Mouse (Mus musculus) lung, embryonic 14.5 days (tissue): ENCODE data around the gene Syt3. TPM values are rescaled to one million over a fixed set of nuclear protein-coding genes. Genes with fewer than 3 reads are reported as not detected.

Source experiments
- ATAC-seq: fragments of 200-750 bp; cut with Nextera tagmentation; 2 replicates; pipeline ENCODE4 v1.8.0; 2017; ENCODE audit warnings: mild to moderate bottlenecking, moderate TSS enrichment, moderate library complexity; ENCODE audit not compliant: insufficient read depth
- DNase-seq: peaks from one replicate; pipeline ENCODE4 v3.0.0-alpha.2; 2015
- H3K27ac ChIP-seq: fragments of 300-500 bp; sonication (generic); 2 replicates; pipeline ENCODE4 v1.5.1; 2014; ENCODE audit warnings: low read depth, mild to moderate bottlenecking, moderate library complexity
- H3K27me3 ChIP-seq: fragments of 300-500 bp; sonication (generic); 2 replicates; pipeline ENCODE4 v1.6.1; 2014; ENCODE audit warnings: low read length, control low read depth; ENCODE audit not compliant: insufficient read depth
- H3K36me3 ChIP-seq: fragments of 300-500 bp; sonication (generic); 2 replicates; pipeline ENCODE4 v1.6.1; 2014; ENCODE audit warnings: control low read depth; ENCODE audit not compliant: insufficient read depth
- H3K4me1 ChIP-seq: fragments of 300-500 bp; sonication (generic); 2 replicates; pipeline ENCODE4 v1.6.1; 2014; ENCODE audit warnings: antibody characterized with exemption, control low read depth; ENCODE audit not compliant: insufficient read depth
- H3K4me2 ChIP-seq: fragments of 300-500 bp; sonication (generic); 2 replicates; pipeline ENCODE4 v1.6.1; 2014; ENCODE audit warnings: mild to moderate bottlenecking
- H3K4me3 ChIP-seq: fragments of 300-500 bp; sonication (generic); 2 replicates; pipeline ENCODE4 v1.5.1; 2014; ENCODE audit warnings: low read depth, low read length
- H3K9ac ChIP-seq: fragments of 300-500 bp; sonication (generic); 2 replicates; pipeline ENCODE4 v1.6.1; 2014
- H3K9me3 ChIP-seq: fragments of 300-500 bp; sonication (generic); 2 replicates; pipeline ENCODE4 v1.6.1; 2016; ENCODE audit warnings: low read depth, low read length, control low read depth
- CTCF ChIP-seq: IDR thresholded peaks from 2 replicates; pipeline ENCODE4 v1.5.1; 2016; ENCODE audit warnings: antibody characterized with exemption, low read depth
- WGBS: fragments of 180-500 bp; shearing (Covaris S2); extraction: QIAGEN DNeasy Blood & Tissue Kit; methylation state at CpG from one replicate; pipeline ENCODE4 v1.1.7; 2014; 5-methylcytosine and 5-hydroxymethylcytosine counted together
- polyA plus RNA-seq: library from polyadenylated mRNA; unstranded; fragments of >200 nt; fragmentation: Nextera tagmentation; extraction: Ambion mirVana; gene quantifications from 2 replicates; pipeline ENCODE4 v1.2.1, GENCODE M21; 2014

Syt3 gene
- polyA plus RNA-seq, 1 experiment from 2014 or later: 2.0 TPM

DNA sequence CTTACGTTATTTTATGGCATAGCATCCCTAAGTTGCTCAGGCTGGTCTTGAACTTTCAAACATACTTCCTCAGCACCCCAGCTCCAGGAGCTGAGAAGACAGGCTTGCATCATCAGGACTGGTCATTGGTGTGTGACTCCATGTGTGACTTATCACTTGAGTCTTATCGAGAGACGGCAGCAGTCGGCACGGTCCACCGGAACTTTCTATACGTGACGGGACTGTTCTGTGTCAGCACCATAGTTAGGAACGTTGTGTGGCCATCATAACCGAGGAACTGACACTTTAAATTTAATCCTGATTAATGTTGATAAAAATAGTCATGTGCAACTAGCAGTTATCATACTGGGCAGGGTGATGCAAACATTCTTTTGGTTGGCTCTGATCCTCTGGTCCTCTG is 42.8 kb upstream of the Syt3 start:
- H3K9ac ChIP-seq: no peak overlapping the region
- no peaks in the 10 kb centered on the region for H3K36me3 ChIP-seq
- no peaks in the 10 kb centered on the region for H3K9me3 ChIP-seq
- no peak overlapping the region for H3K4me3 ChIP-seq
- no peak overlapping the region for H3K27ac ChIP-seq
- DNase-seq: no peak
- TF ChIP-seq CTCF: no peak
- 72% methylated on average over 10 of the region's 10 CpGs for WGBS
- H3K4me1 ChIP-seq: no peaks in the 10 kb centered on the region
- H3K27me3 ChIP-seq: peaks cover 30% of the 10 kb centered on the region
- no peak for ATAC-seq
- no peak overlapping the region for H3K4me2 ChIP-seq

DNA sequence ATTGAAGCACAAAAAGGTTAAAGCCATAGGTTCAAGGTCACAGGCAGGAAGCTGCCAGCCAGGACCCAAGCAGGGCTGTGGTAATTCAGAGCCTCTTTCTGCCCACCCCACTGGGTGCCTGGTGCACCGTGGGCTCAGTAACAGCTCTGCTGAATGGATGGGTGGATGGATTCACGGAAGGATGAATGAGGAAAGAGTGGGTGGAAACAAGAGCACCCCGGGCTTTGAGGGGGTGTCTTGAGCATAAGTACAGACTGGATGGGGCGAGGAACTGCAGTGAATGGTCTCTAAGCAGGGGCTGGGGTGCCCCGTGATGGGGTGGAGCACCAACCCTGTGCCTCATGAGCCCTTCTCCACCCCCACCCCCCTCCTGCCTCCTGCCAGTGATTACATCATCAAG is 42.2 kb upstream of the Syt3 start:
- H3K4me3 ChIP-seq: no peak overlapping the region
- no peaks in the 10 kb centered on the region for H3K36me3 ChIP-seq
- no peak for DNase-seq
- H3K9me3 ChIP-seq: no peaks in the 10 kb centered on the region
- peaks cover 24% of the 10 kb centered on the region for H3K27me3 ChIP-seq
- H3K9ac ChIP-seq: no peak overlapping the region
- no peaks in the 10 kb centered on the region for H3K4me1 ChIP-seq
- WGBS: 49% methylated on average over 5 of the region's 5 CpGs
- no peak for ATAC-seq
- no peak overlapping the region for H3K4me2 ChIP-seq
- no peak for TF ChIP-seq CTCF
- H3K27ac ChIP-seq: no peak overlapping the region

DNA sequence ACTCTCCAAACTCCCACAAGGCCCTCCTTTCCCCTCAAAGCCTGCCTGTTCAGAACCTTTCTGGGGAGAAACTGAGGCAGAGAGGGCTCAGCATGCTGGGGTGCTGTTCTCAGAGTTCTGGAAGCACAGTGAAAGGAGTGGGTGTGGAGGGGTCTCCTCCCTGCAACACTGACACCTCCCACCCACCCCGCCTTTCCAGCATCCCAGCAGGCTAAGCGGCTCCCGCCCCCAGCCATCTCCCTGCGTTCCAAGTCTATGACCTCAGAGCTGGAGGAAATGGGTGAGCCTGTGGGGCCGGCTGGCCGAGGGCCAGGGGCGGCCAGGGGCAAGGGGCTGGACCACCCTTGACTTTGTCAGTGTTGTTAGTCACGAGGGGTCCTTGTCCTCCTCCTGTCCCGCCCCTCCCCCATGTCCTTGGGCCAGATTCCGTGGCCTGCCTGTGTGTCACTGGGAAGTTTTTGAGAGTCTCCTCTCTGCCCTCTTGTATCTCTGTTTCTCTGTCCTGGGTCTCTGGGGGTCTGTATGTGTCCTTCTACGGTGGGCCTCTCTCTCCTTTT is 40.4 kb upstream of the Syt3 start:
- H3K4me2 ChIP-seq: no peak overlapping the region
- no peaks in the 10 kb centered on the region for H3K36me3 ChIP-seq
- H3K27ac ChIP-seq: no peak overlapping the region
- no peaks in the 10 kb centered on the region for H3K4me1 ChIP-seq
- TF ChIP-seq CTCF: no peak
- 14% methylated on average over 9 of the region's 11 CpGs for WGBS
- no peak overlapping the region for H3K4me3 ChIP-seq
- DNase-seq (peak; percentile 35), ATAC-seq (no peak; the same call in 1 of the 2 replicates)
- peaks cover 6% of the 10 kb centered on the region; the same call in 1 of the 2 replicates for H3K27me3 ChIP-seq
- H3K9me3 ChIP-seq: no peaks in the 10 kb centered on the region
- H3K9ac ChIP-seq: no peak overlapping the region

DNA sequence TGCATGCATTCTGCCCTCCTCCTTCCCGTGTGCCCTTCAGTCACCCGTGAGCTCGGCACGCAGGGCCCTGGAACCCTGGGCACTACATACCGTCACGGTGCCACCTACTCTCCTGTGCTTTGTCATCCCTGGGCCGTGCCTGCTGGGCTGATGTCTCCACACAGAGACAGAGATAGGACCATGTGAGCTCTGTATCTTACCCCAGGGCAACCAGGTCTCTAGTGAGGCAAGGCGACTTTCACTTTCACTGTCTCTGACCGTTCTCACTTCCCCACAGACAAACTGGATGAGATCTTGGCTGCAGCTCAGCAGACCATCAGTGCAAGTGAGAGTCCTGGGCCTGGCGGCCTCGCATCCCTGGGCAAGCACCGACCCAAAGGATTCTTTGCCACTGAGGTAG is 39.3 kb upstream of the Syt3 start:
- no peak for ATAC-seq

DNA sequence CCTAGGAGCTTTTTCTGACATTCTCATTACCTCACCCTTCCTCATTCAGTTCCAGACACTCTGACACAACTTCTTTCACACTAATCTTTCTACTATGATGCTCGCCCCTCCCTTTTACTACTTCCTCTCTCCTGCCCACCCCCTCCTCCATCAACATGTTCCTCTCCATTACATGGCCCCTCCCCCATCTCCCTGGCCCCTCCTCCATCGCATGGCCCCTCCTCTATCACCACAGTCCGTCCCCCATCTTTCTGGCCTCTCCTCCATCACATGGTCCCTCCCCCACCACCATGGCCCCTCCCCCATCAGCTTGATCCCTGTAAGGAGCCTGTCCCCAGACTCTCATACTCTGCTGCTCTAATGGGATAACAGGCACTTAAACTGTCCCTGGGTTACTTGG is 34.9 kb upstream of the Syt3 start:
- H3K9ac ChIP-seq: no peak overlapping the region
- no peak overlapping the region for H3K27ac ChIP-seq
- H3K4me2 ChIP-seq: no peak overlapping the region
- H3K4me1 ChIP-seq: no peaks in the 10 kb centered on the region
- 20% methylated on average over 3 of the region's 3 CpGs for WGBS
- no peak overlapping the region for H3K4me3 ChIP-seq
- no peak for ATAC-seq
- peaks cover 37% of the 10 kb centered on the region for H3K27me3 ChIP-seq
- no peaks in the 10 kb centered on the region for H3K9me3 ChIP-seq
- no peak for DNase-seq
- no peak for TF ChIP-seq CTCF
- H3K36me3 ChIP-seq: no peaks in the 10 kb centered on the region

More for the DNA sequence above, 39.3 kb upstream of the Syt3 start:
- Histone ChIP-seq H3K9me3 (no peaks in the 10 kb centered on the region), H3K4me2 (no peak overlapping the region), H3K9ac (no peak overlapping the region), H3K27ac (no peak overlapping the region), H3K4me1 (no peaks in the 10 kb centered on the region), H3K4me3 (no peak overlapping the region), H3K27me3 (no peaks in the 10 kb centered on the region), H3K36me3 (no peaks in the 10 kb centered on the region)
- no peak for DNase-seq
- TF ChIP-seq CTCF: no peak
- 63% methylated on average over 12 of the region's 12 CpGs for WGBS

DNA sequence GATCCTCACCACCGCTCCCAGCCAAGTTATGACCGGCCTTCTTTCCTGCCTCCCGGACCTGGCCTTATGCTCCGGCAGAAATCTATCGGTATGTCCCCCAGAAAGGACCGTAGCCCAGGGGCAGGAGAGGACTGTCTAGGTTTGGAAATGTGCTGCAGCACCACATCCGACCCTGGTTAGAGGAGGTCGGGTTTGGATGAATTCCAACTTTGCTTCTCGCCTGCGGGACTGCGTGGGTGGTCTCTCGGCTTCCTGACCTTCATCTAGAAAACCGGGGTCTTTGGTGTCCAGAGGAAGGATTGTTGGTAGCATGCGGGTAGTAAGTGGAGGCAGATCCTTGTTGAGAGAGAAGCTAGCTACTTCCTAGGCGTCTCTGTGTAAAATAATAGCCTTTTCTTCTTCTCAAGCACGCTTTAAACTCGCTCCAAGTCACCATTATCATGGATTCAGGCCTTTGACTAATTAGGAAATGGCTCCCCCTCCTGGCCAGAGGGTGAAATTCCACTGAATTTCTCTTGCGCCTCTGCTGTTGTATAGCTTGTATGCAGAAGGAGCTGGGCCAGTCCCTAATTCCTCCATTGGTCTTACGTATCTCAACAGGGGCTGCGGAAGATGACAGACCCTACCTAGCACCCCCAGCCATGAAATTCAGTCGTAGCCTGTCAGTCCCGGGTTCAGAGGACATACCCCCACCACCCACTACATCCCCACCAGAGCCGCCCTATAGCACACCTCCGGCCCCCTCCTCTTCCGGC is 32.8 kb upstream of the Syt3 start:
- Histone ChIP-seq H3K9ac (peak overlapping the region; percentile 4; the same call in 1 of the 2 replicates), H3K27ac (peak overlapping the region; percentile 27; the same call in 1 of the 2 replicates), H3K4me1 (no peaks in the 10 kb centered on the region), H3K9me3 (no peaks in the 10 kb centered on the region), H3K27me3 (peaks cover 58% of the 10 kb centered on the region), H3K36me3 (no peaks in the 10 kb centered on the region), H3K4me2 (peak overlapping the region; percentile 55), H3K4me3 (peak overlapping the region; percentile 18)
- ATAC-seq: peak; percentile 66
- TF ChIP-seq CTCF: peak; percentile 94
- WGBS: 1% methylated on average over 25 of the region's 25 CpGs
- DNase-seq: peak; percentile 96
